Mouse (Mus musculus) brain, embryonic 14.5 days (tissue): Measurements from ENCODE around the gene Dnmt3a.

Source experiments
- CTCF ChIP-seq: fragments of 200-500 bp; IDR thresholded peaks from 2 replicates; pipeline ENCODE4 v1.5.1; 2012; ENCODE audit warnings: inconsistent platforms, mild to moderate bottlenecking, moderate library complexity, borderline replicate concordance; ENCODE audit not compliant: insufficient read depth, insufficient read length; ENCODE audit errors: extremely low read depth
- POLR2A ChIP-seq: fragments of 200-500 bp; IDR thresholded peaks from 2 replicates; pipeline ENCODE4 v1.6.1; 2012; ENCODE audit warnings: mild to moderate bottlenecking, inconsistent platforms, borderline replicate concordance; ENCODE audit not compliant: poor library complexity, insufficient read depth, insufficient read length, severe bottlenecking; ENCODE audit errors: extremely low read depth

- TF ChIP-seq POLR2A, result no peak
- no peak for TF ChIP-seq CTCF
Measured at GRCm38 (mm10) chr12:3789626-3790185, 16.1 kb upstream of the Dnmt3a start.
